Mouse (Mus musculus): ENCODE data around the gene Hmcn1.

GRCm38 (mm10) chr1:150697749-150698148 is 295.5 kb downstream of the Hmcn1 start:
- TF ChIP-seq CTCF (IDR thresholded peaks at IDR 0.05; ENCODE audit: low read depth, low read length): no peak
- no peak for TF ChIP-seq GATA1 (IDR thresholded peaks at IDR 0.05; ENCODE audit: borderline replicate concordance, low read length)
- no peak for TF ChIP-seq TAL1 (conservative IDR thresholded peaks at IDR 0.05; ENCODE audit: low read depth, low read length)
- TF ChIP-seq POLR2AphosphoS5 (IDR thresholded peaks at IDR 0.05; ENCODE audit: insufficient replicate concordance, low read depth, low read length): no peak
- TF ChIP-seq GATA2 (IDR thresholded peaks at IDR 0.05; ENCODE audit: borderline replicate concordance, low read depth, low read length): no peak
